Mouse (Mus musculus): ENCODE results near the gene Nfu1.

GRCm38 (mm10) chr6:87032401-87032800 is 23.4 kb downstream of the Nfu1 start:
- TF ChIP-seq POLR2A (IDR thresholded peaks at IDR 0.05; ENCODE audit: control insufficient read depth, extremely low read depth, insufficient read depth, low read length, poor library complexity) (no peak), CTCF (IDR thresholded peaks at IDR 0.05; ENCODE audit: borderline replicate concordance, control insufficient read depth, extremely low read depth, insufficient read depth, low read length, poor library complexity) (no peak)

Measured in thymus, adult 2 months (tissue).